18 mouse cellular contexts compared by ENCODE assay signal in the genomic region with DNA sequence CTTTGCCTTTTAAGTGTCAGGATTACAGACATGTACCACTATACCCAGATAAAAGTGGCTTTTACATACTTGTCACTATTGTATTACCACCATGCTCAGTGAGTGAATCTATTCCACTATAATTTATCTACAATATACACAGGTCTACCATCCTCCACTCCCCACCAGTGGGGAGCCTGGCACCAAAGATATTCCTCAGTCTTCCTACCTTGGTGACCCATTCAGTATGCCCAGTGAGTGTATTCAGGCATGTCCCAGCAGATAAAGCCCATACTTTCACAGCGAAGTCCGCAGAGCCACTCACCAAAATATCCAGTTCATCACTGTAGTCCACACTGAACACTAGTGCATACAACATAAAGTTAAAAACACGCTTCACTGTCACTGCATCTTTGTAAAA. TPM values are rescaled to one million over a fixed set of nuclear protein-coding genes. Genes with fewer than 3 reads are reported as not detected.
"Had no signal": no experiment of that assay in that cellular context is flagged by ENCODE, and none has a peak within 500 bp of the region (broad histone marks: within the 10 kb centered on the region; RNA-seq: fewer than 3 reads in every experiment).

No protein-coding gene starts in this region.

- H3K9me3 ChIP-seq: kidney, embryonic 15.5 days; limb, embryonic 10.5 days; megakaryocyte, embryonic 14.5 days; midbrain, embryonic 13.5 days had no signal

- H3K27me3 ChIP-seq: kidney, embryonic 15.5 days; megakaryocyte, embryonic 14.5 days; midbrain, embryonic 13.5 days had no signal

- H3K4me2 ChIP-seq: kidney, embryonic 15.5 days; midbrain, embryonic 13.5 days had no signal

- ATAC-seq: intestine, embryonic 16.5 days; lung, postnatal 0 days; midbrain, embryonic 13.5 days had no signal

- H3K27ac ChIP-seq: kidney, embryonic 15.5 days; left cerebral cortex, adult 2 months; limb, embryonic 10.5 days; midbrain, embryonic 13.5 days; stomach, postnatal 0 days had no signal

- H3K9ac ChIP-seq: kidney, embryonic 15.5 days; midbrain, embryonic 13.5 days had no signal

- H3K4me3 ChIP-seq: kidney, embryonic 15.5 days; left cerebral cortex, adult 2 months; limb, embryonic 10.5 days; megakaryocyte, embryonic 14.5 days; midbrain, embryonic 13.5 days had no signal

- H3K4me1 ChIP-seq: limb, embryonic 10.5 days; midbrain, embryonic 13.5 days had no signal

- DNase-seq: kidney, adult 2 months; kidney, postnatal 25 days; lung, adult 2 months; lung, postnatal 36 days; right cerebral cortex, adult 18-20 months; right cerebral cortex, postnatal 25 days had no signal

RNA-seq across cellular contexts. Expression of a gene that starts 22.0 kb away (rescaled TPM):
- total RNA-seq: layer of hippocampus, postnatal 25 days; left cerebral cortex, postnatal 14 days; midbrain, postnatal 0 days had no signal
- polyA plus RNA-seq: intestine, embryonic 16.5 days; kidney, adult 2 months; limb, embryonic 10.5 days; lung, adult 2 months; lung, postnatal 0 days; neural tube, embryonic 14.5 days; stomach, postnatal 0 days had no signal
